Mouse (Mus musculus): ENCODE data around the gene Rapgefl1.
A peak's percentile ranks its signal among the peaks of the same experiment; 100 is the strongest.
"Not testable (repeated sequence)": the region's sequence is repeated elsewhere in the genome, so short reads cannot be mapped to it uniquely, and the experiment has no call there.

Rapgefl1 gene

GRCm38 (mm10) chr11:98816706-98817239 lies 19.8 kb upstream of the Rapgefl1 start:
- no peak for DNase-seq

GRCm38 (mm10) chr11:98820968-98821367 lies 15.6 kb upstream of the Rapgefl1 start:
- no peak for DNase-seq

- not testable (repeated sequence) for DNase-seq
Measured at GRCm38 (mm10) chr11:98826071-98826470, 10.5 kb upstream of the Rapgefl1 start.

- no peak for DNase-seq
Measured at GRCm38 (mm10) chr11:98827877-98828276, 8.7 kb upstream of the Rapgefl1 start.

- peak; percentile 47 for DNase-seq
Measured at GRCm38 (mm10) chr11:98829091-98829775, 7.4 kb upstream of the Rapgefl1 start.

GRCm38 (mm10) chr11:98829875-98830274 lies 6.7 kb upstream of the Rapgefl1 start:
- DNase-seq, result no peak

- no peak for DNase-seq
Measured at GRCm38 (mm10) chr11:98835296-98835695, 1.3 kb upstream of the Rapgefl1 start.

GRCm38 (mm10) chr11:98835725-98836124 lies 860 bp upstream of the Rapgefl1 start:
- DNase-seq, result peak; percentile 18

- no peak for DNase-seq
Measured at GRCm38 (mm10) chr11:98836128-98836527, 457 bp upstream of the Rapgefl1 start.

GRCm38 (mm10) chr11:98837231-98837704 lies 683 bp downstream of the Rapgefl1 start:
- no peak for DNase-seq

- DNase-seq, result no peak
Measured at GRCm38 (mm10) chr11:98837917-98838316, 1.3 kb downstream of the Rapgefl1 start.

- no peak for DNase-seq
Measured at GRCm38 (mm10) chr11:98838512-98838911, 1.9 kb downstream of the Rapgefl1 start.

- DNase-seq, result no peak
Measured at GRCm38 (mm10) chr11:98839402-98839801, 2.8 kb downstream of the Rapgefl1 start.

- DNase-seq, result no peak
Measured at GRCm38 (mm10) chr11:98839897-98840296, 3.3 kb downstream of the Rapgefl1 start.

- DNase-seq, result no peak
Measured at GRCm38 (mm10) chr11:98846016-98846415, 9.4 kb downstream of the Rapgefl1 start.

- DNase-seq, result no peak
Measured at GRCm38 (mm10) chr11:98846865-98847604, 10.4 kb downstream of the Rapgefl1 start.

- no peak for DNase-seq
Measured at GRCm38 (mm10) chr11:98849196-98849894, 12.8 kb downstream of the Rapgefl1 start.

GRCm38 (mm10) chr11:98850100-98851093 lies 13.8 kb downstream of the Rapgefl1 start:
- DNase-seq, result no peak

- no peak for DNase-seq
Measured at GRCm38 (mm10) chr11:98854116-98854515, 17.5 kb downstream of the Rapgefl1 start.

- DNase-seq, result no peak
Measured at GRCm38 (mm10) chr11:98854659-98855058, 18.1 kb downstream of the Rapgefl1 start.

GRCm38 (mm10) chr11:98858759-98859731 lies 22.5 kb downstream of the Rapgefl1 start:
- DNase-seq, result peak; percentile 95

All from lung, postnatal 14 days (tissue).